Mouse (Mus musculus) hindbrain, postnatal 0 days (tissue): Measurements from ENCODE around the gene Gprc5b. TPM values are rescaled to one million over a fixed set of nuclear protein-coding genes. Genes with fewer than 3 reads are reported as not detected.
A peak's percentile ranks its signal among the peaks of the same experiment; 100 is the strongest.

Experiments
- ATAC-seq: fragments of 200-750 bp; cut with Nextera tagmentation; 2 replicates; pipeline ENCODE4 v1.8.0; 2017; ENCODE audit warnings: mild to moderate bottlenecking, moderate TSS enrichment, moderate library complexity
- DNase-seq: peaks from one replicate; pipeline ENCODE4 v3.0.0-alpha.2; 2015; ENCODE audit warnings: low spot score
- H3K27ac ChIP-seq: fragments of 300-500 bp; sonication (generic); 2 replicates; pipeline ENCODE4 v1.5.1; 2014; ENCODE audit warnings: mild to moderate bottlenecking
- H3K27me3 ChIP-seq: fragments of 300-500 bp; sonication (generic); 2 replicates; pipeline ENCODE4 v1.6.1; 2014; ENCODE audit warnings: low read length, mixed read lengths; ENCODE audit not compliant: insufficient read depth
- H3K36me3 ChIP-seq: fragments of 300-500 bp; sonication (generic); 2 replicates; pipeline ENCODE4 v1.6.1; 2014; ENCODE audit warnings: low read length, mixed read lengths; ENCODE audit not compliant: insufficient read depth
- H3K4me1 ChIP-seq: fragments of 300-500 bp; sonication (generic); 2 replicates; pipeline ENCODE4 v1.6.1; 2014; ENCODE audit warnings: antibody characterized with exemption, low read length, mixed read lengths; ENCODE audit not compliant: insufficient read depth
- H3K4me2 ChIP-seq: fragments of 300-500 bp; sonication (generic); 2 replicates; pipeline ENCODE4 v1.6.1; 2014; ENCODE audit warnings: low read depth, mild to moderate bottlenecking, low read length, moderate library complexity, mixed read lengths
- H3K4me3 ChIP-seq: fragments of 300-500 bp; sonication (generic); 2 replicates; pipeline ENCODE4 v1.5.1; 2014; ENCODE audit warnings: low read length
- H3K9ac ChIP-seq: fragments of 300-500 bp; sonication (generic); replicated peaks from 2 replicates; pipeline ENCODE4 v1.6.1; 2014; ENCODE audit warnings: mild to moderate bottlenecking, low read length, moderate library complexity, mixed read lengths
- H3K9me3 ChIP-seq: fragments of 300-500 bp; sonication (generic); 2 replicates; pipeline ENCODE4 v1.6.1; 2016; ENCODE audit warnings: low read length, mixed read lengths
- CTCF ChIP-seq: IDR thresholded peaks from 2 replicates; pipeline ENCODE4 v1.5.1; 2016; ENCODE audit warnings: antibody characterized with exemption, control low read depth, low read depth
- WGBS: fragments of 180-500 bp; shearing (Covaris S2); extraction: QIAGEN DNeasy Blood & Tissue Kit; methylation state at CpG from one replicate; pipeline ENCODE4 v1.1.7; 2014; 5-methylcytosine and 5-hydroxymethylcytosine counted together
- polyA plus RNA-seq: library from polyadenylated mRNA; unstranded; fragments of >200 nt; fragmentation: Nextera tagmentation; extraction: Ambion mirVana; gene quantifications from 2 replicates; pipeline ENCODE4 v1.2.1, GENCODE M21; 2015
- total RNA-seq: library from RNA; depleted of rRNA; stranded (reverse); fragments of >200 nt; gene quantifications from 2 replicates; pipeline ENCODE4 v1.2.3, GENCODE M21; 2014

Gprc5b gene
- total and polyA plus RNA-seq, 2 experiments from 2014 or later: 9.5 to 56.9 TPM

GRCm38 (mm10) chr7:118954968-118955367 is 40.0 kb downstream of the Gprc5b start:
- TF ChIP-seq CTCF: no peak
- no peak overlapping the region for H3K4me2 ChIP-seq
- H3K4me3 ChIP-seq: no peak overlapping the region
- no peak for DNase-seq
- no peaks in the 10 kb centered on the region for H3K27me3 ChIP-seq
- H3K27ac ChIP-seq: no peak overlapping the region
- H3K36me3 ChIP-seq: no peaks in the 10 kb centered on the region
- H3K9me3 ChIP-seq: no peaks in the 10 kb centered on the region
- no peak overlapping the region for H3K9ac ChIP-seq
- H3K4me1 ChIP-seq: no peaks in the 10 kb centered on the region
- 90% methylated on average over 1 of the region's 1 CpGs for WGBS
- no peak for ATAC-seq

GRCm38 (mm10) chr7:118953626-118954282 is 41.3 kb downstream of the Gprc5b start:
- DNase-seq (no peak), ATAC-seq (peak; percentile 27; the same call in 1 of the 2 replicates)
- Histone ChIP-seq H3K27me3 (no peaks in the 10 kb centered on the region), H3K4me3 (no peak overlapping the region), H3K4me1 (no peaks in the 10 kb centered on the region), H3K9me3 (no peaks in the 10 kb centered on the region), H3K36me3 (no peaks in the 10 kb centered on the region), H3K4me2 (no peak overlapping the region), H3K27ac (no peak overlapping the region), H3K9ac (no peak overlapping the region)
- WGBS: 53% methylated on average over 11 of the region's 11 CpGs
- no peak for TF ChIP-seq CTCF

GRCm38 (mm10) chr7:118949749-118950148 is 45.3 kb downstream of the Gprc5b start:
- 47% methylated on average over 7 of the region's 7 CpGs for WGBS
- Histone ChIP-seq H3K27me3 (no peaks in the 10 kb centered on the region), H3K27ac (no peak overlapping the region), H3K4me2 (no peak overlapping the region), H3K4me3 (no peak overlapping the region), H3K9ac (no peak overlapping the region), H3K36me3 (no peaks in the 10 kb centered on the region), H3K4me1 (no peaks in the 10 kb centered on the region), H3K9me3 (no peaks in the 10 kb centered on the region)
- no peak for TF ChIP-seq CTCF
- no peak for ATAC-seq
- DNase-seq: no peak

GRCm38 (mm10) chr7:118948677-118949282 is 46.2 kb downstream of the Gprc5b start:
- Histone ChIP-seq H3K9ac (no peak overlapping the region), H3K4me2 (no peak overlapping the region), H3K4me3 (no peak overlapping the region), H3K4me1 (no peaks in the 10 kb centered on the region), H3K27ac (no peak overlapping the region), H3K27me3 (no peaks in the 10 kb centered on the region), H3K9me3 (no peaks in the 10 kb centered on the region), H3K36me3 (no peaks in the 10 kb centered on the region)
- no peak for ATAC-seq
- DNase-seq: no peak
- 44% methylated on average over 2 of the region's 2 CpGs for WGBS
- no peak for TF ChIP-seq CTCF

- Histone ChIP-seq H3K9ac (no peak overlapping the region), H3K4me2 (no peak overlapping the region), H3K36me3 (no peaks in the 10 kb centered on the region), H3K27ac (no peak overlapping the region), H3K4me1 (no peaks in the 10 kb centered on the region), H3K4me3 (no peak overlapping the region), H3K9me3 (no peaks in the 10 kb centered on the region), H3K27me3 (no peaks in the 10 kb centered on the region)
- ATAC-seq: no peak
- 67% methylated on average over 3 of the region's 3 CpGs for WGBS
- no peak for TF ChIP-seq CTCF
- DNase-seq: no peak
These were observed 47.8 kb downstream of the Gprc5b start for GRCm38 (mm10) chr7:118947241-118947640.

GRCm38 (mm10) chr7:118944884-118945283 is 50.1 kb downstream of the Gprc5b start:
- 31% methylated on average over 2 of the region's 2 CpGs for WGBS
- DNase-seq (no peak), ATAC-seq (no peak)
- H3K4me3 ChIP-seq: no peak overlapping the region
- no peaks in the 10 kb centered on the region for H3K36me3 ChIP-seq
- H3K9ac ChIP-seq: no peak overlapping the region
- no peak overlapping the region for H3K4me2 ChIP-seq
- TF ChIP-seq CTCF: no peak
- no peaks in the 10 kb centered on the region for H3K4me1 ChIP-seq
- H3K27ac ChIP-seq: no peak overlapping the region
- no peaks in the 10 kb centered on the region for H3K27me3 ChIP-seq
- no peaks in the 10 kb centered on the region for H3K9me3 ChIP-seq

GRCm38 (mm10) chr7:118943170-118943569 is 51.8 kb downstream of the Gprc5b start:
- ATAC-seq (no peak), DNase-seq (no peak)
- no peak for TF ChIP-seq CTCF
- no peaks in the 10 kb centered on the region for H3K27me3 ChIP-seq
- H3K4me3 ChIP-seq: no peak overlapping the region
- H3K36me3 ChIP-seq: no peaks in the 10 kb centered on the region
- 48% methylated on average over 7 of the region's 7 CpGs for WGBS
- H3K9ac ChIP-seq: no peak overlapping the region
- H3K4me1 ChIP-seq: no peaks in the 10 kb centered on the region
- H3K27ac ChIP-seq: no peak overlapping the region
- no peak overlapping the region for H3K4me2 ChIP-seq
- H3K9me3 ChIP-seq: no peaks in the 10 kb centered on the region
